Mouse (Mus musculus): ENCODE data around the gene Cdk20. TPM values are rescaled to one million over a fixed set of nuclear protein-coding genes. Genes with fewer than 3 reads are reported as not detected.

The Cdk20 gene
- polyA plus RNA-seq, 1 experiment from 2014 or later: 11.5 TPM

- Histone ChIP-seq H3K4me2 (ENCODE audit: low read depth, low read length) (no peak overlapping the region), H3K27me3 (replicated peaks; ENCODE audit: control insufficient read depth, insufficient read depth, low read length) (no peaks in the 10 kb centered on the region), H3K4me3 (ENCODE audit: low read length) (no peak overlapping the region), H3K27ac (ENCODE audit: low read length) (peak overlapping the region; percentile 60; the same call in 1 of the 2 replicates), H3K4me1 (ENCODE audit: control insufficient read depth, insufficient read depth, low read length) (no peaks in the 10 kb centered on the region; the same call in 1 of the 2 replicates), H3K9ac (ENCODE audit: low read depth, low read length) (no peak overlapping the region), H3K36me3 (ENCODE audit: control insufficient read depth, insufficient read depth, low read length) (no peaks in the 10 kb centered on the region), H3K9me3 (ENCODE audit: control insufficient read depth, low read length) (no peaks in the 10 kb centered on the region)
- WGBS: 23% methylated on average over 5 of the region's 5 CpGs
- peak; percentile 86 for ATAC-seq
Observed at GRCm38 (mm10) chr13:64416955-64417601, 15.0 kb upstream of the Cdk20 start.

GRCm38 (mm10) chr13:64420847-64421246, 11.3 kb upstream of the Cdk20 start:
- Histone ChIP-seq H3K4me2 (ENCODE audit: low read depth, low read length) (no peak overlapping the region), H3K27ac (ENCODE audit: low read length) (no peak overlapping the region), H3K4me3 (ENCODE audit: low read length) (no peak overlapping the region), H3K9ac (ENCODE audit: low read depth, low read length) (no peak overlapping the region), H3K4me1 (ENCODE audit: control insufficient read depth, insufficient read depth, low read length) (no peaks in the 10 kb centered on the region; the same call in 1 of the 2 replicates), H3K9me3 (ENCODE audit: control insufficient read depth, low read length) (no peaks in the 10 kb centered on the region), H3K27me3 (replicated peaks; ENCODE audit: control insufficient read depth, insufficient read depth, low read length) (no peaks in the 10 kb centered on the region), H3K36me3 (ENCODE audit: control insufficient read depth, insufficient read depth, low read length) (no peaks in the 10 kb centered on the region)
- ATAC-seq: no peak
- 50% methylated on average over 1 of the region's 1 CpGs for WGBS

GRCm38 (mm10) chr13:64421386-64421785, 10.7 kb upstream of the Cdk20 start:
- Histone ChIP-seq H3K9me3 (ENCODE audit: control insufficient read depth, low read length) (no peaks in the 10 kb centered on the region), H3K36me3 (ENCODE audit: control insufficient read depth, insufficient read depth, low read length) (no peaks in the 10 kb centered on the region), H3K4me3 (ENCODE audit: low read length) (no peak overlapping the region), H3K9ac (ENCODE audit: low read depth, low read length) (no peak overlapping the region), H3K4me2 (ENCODE audit: low read depth, low read length) (no peak overlapping the region), H3K4me1 (ENCODE audit: control insufficient read depth, insufficient read depth, low read length) (no peaks in the 10 kb centered on the region; the same call in 1 of the 2 replicates), H3K27ac (ENCODE audit: low read length) (no peak overlapping the region), H3K27me3 (replicated peaks; ENCODE audit: control insufficient read depth, insufficient read depth, low read length) (no peaks in the 10 kb centered on the region)
- ATAC-seq: no peak
- WGBS: 31% methylated on average over 3 of the region's 3 CpGs

GRCm38 (mm10) chr13:64421952-64422606, 10.0 kb upstream of the Cdk20 start:
- H3K27ac ChIP-seq (ENCODE audit: low read length): no peak overlapping the region
- no peak overlapping the region for H3K4me2 ChIP-seq (ENCODE audit: low read depth, low read length)
- no peaks in the 10 kb centered on the region for H3K9me3 ChIP-seq (ENCODE audit: control insufficient read depth, low read length)
- H3K4me1 ChIP-seq (ENCODE audit: control insufficient read depth, insufficient read depth, low read length): no peaks in the 10 kb centered on the region; the same call in 1 of the 2 replicates
- H3K4me3 ChIP-seq (ENCODE audit: low read length): no peak overlapping the region
- 81% methylated on average over 7 of the region's 7 CpGs for WGBS
- no peaks in the 10 kb centered on the region for H3K36me3 ChIP-seq (ENCODE audit: control insufficient read depth, insufficient read depth, low read length)
- no peak overlapping the region for H3K9ac ChIP-seq (ENCODE audit: low read depth, low read length)
- no peak for ATAC-seq
- no peaks in the 10 kb centered on the region for H3K27me3 ChIP-seq (replicated peaks; ENCODE audit: control insufficient read depth, insufficient read depth, low read length)

GRCm38 (mm10) chr13:64422607-64422957, 9.5 kb upstream of the Cdk20 start:
- H3K9ac ChIP-seq (ENCODE audit: low read depth, low read length): no peak overlapping the region
- no peak overlapping the region for H3K27ac ChIP-seq (ENCODE audit: low read length)
- no peak for ATAC-seq
- no peaks in the 10 kb centered on the region for H3K36me3 ChIP-seq (ENCODE audit: control insufficient read depth, insufficient read depth, low read length)
- no peak overlapping the region for H3K4me2 ChIP-seq (ENCODE audit: low read depth, low read length)
- no peaks in the 10 kb centered on the region for H3K27me3 ChIP-seq (replicated peaks; ENCODE audit: control insufficient read depth, insufficient read depth, low read length)
- 88% methylated on average over 6 of the region's 6 CpGs for WGBS
- no peaks in the 10 kb centered on the region for H3K9me3 ChIP-seq (ENCODE audit: control insufficient read depth, low read length)
- H3K4me1 ChIP-seq (ENCODE audit: control insufficient read depth, insufficient read depth, low read length): no peaks in the 10 kb centered on the region; the same call in 1 of the 2 replicates
- H3K4me3 ChIP-seq (ENCODE audit: low read length): no peak overlapping the region

GRCm38 (mm10) chr13:64424347-64424746, 7.8 kb upstream of the Cdk20 start:
- H3K27ac ChIP-seq (ENCODE audit: low read length): no peak overlapping the region
- no peaks in the 10 kb centered on the region; the same call in 1 of the 2 replicates for H3K4me1 ChIP-seq (ENCODE audit: control insufficient read depth, insufficient read depth, low read length)
- no peak overlapping the region for H3K9ac ChIP-seq (ENCODE audit: low read depth, low read length)
- ATAC-seq: no peak
- 63% methylated on average over 3 of the region's 3 CpGs for WGBS
- H3K4me2 ChIP-seq (ENCODE audit: low read depth, low read length): no peak overlapping the region
- no peaks in the 10 kb centered on the region for H3K36me3 ChIP-seq (ENCODE audit: control insufficient read depth, insufficient read depth, low read length)
- H3K4me3 ChIP-seq (ENCODE audit: low read length): no peak overlapping the region
- H3K27me3 ChIP-seq (replicated peaks; ENCODE audit: control insufficient read depth, insufficient read depth, low read length): no peaks in the 10 kb centered on the region
- no peaks in the 10 kb centered on the region for H3K9me3 ChIP-seq (ENCODE audit: control insufficient read depth, low read length)

- 0 out of 2 replicates have a peak, but pooled peaks have one; percentile 15 for ATAC-seq
- H3K4me2 ChIP-seq (ENCODE audit: low read depth, low read length): no peak overlapping the region
- no peaks in the 10 kb centered on the region for H3K27me3 ChIP-seq (replicated peaks; ENCODE audit: control insufficient read depth, insufficient read depth, low read length)
- H3K4me1 ChIP-seq (ENCODE audit: control insufficient read depth, insufficient read depth, low read length): no peaks in the 10 kb centered on the region; the same call in 1 of the 2 replicates
- H3K27ac ChIP-seq (ENCODE audit: low read length): no peak overlapping the region
- 30% methylated on average over 1 of the region's 1 CpGs for WGBS
- no peaks in the 10 kb centered on the region for H3K36me3 ChIP-seq (ENCODE audit: control insufficient read depth, insufficient read depth, low read length)
- H3K9ac ChIP-seq (ENCODE audit: low read depth, low read length): no peak overlapping the region
- no peak overlapping the region for H3K4me3 ChIP-seq (ENCODE audit: low read length)
- H3K9me3 ChIP-seq (ENCODE audit: control insufficient read depth, low read length): no peaks in the 10 kb centered on the region
Observed at GRCm38 (mm10) chr13:64425280-64425679, 6.8 kb upstream of the Cdk20 start.

GRCm38 (mm10) chr13:64429328-64429727, 2.8 kb upstream of the Cdk20 start:
- Histone ChIP-seq H3K4me1 (ENCODE audit: control insufficient read depth, insufficient read depth, low read length) (peaks cover 5% of the 10 kb centered on the region), H3K9me3 (ENCODE audit: control insufficient read depth, low read length) (no peaks in the 10 kb centered on the region), H3K36me3 (ENCODE audit: control insufficient read depth, insufficient read depth, low read length) (no peaks in the 10 kb centered on the region), H3K27ac (ENCODE audit: low read length) (no peak overlapping the region), H3K4me2 (ENCODE audit: low read depth, low read length) (no peak overlapping the region), H3K4me3 (ENCODE audit: low read length) (no peak overlapping the region), H3K27me3 (replicated peaks; ENCODE audit: control insufficient read depth, insufficient read depth, low read length) (no peaks in the 10 kb centered on the region), H3K9ac (ENCODE audit: low read depth, low read length) (no peak overlapping the region)
- no peak for ATAC-seq
- 14% methylated on average over 1 of the region's 1 CpGs for WGBS

- Histone ChIP-seq H3K27ac (ENCODE audit: low read length) (no peak overlapping the region), H3K4me2 (ENCODE audit: low read depth, low read length) (no peak overlapping the region), H3K36me3 (ENCODE audit: control insufficient read depth, insufficient read depth, low read length) (no peaks in the 10 kb centered on the region), H3K27me3 (replicated peaks; ENCODE audit: control insufficient read depth, insufficient read depth, low read length) (no peaks in the 10 kb centered on the region), H3K9ac (ENCODE audit: low read depth, low read length) (no peak overlapping the region), H3K9me3 (ENCODE audit: control insufficient read depth, low read length) (no peaks in the 10 kb centered on the region), H3K4me1 (ENCODE audit: control insufficient read depth, insufficient read depth, low read length) (peaks cover 9% of the 10 kb centered on the region), H3K4me3 (ENCODE audit: low read length) (no peak overlapping the region)
- 40% methylated on average over 7 of the region's 7 CpGs for WGBS
- peak; percentile 66 for ATAC-seq
Observed at GRCm38 (mm10) chr13:64437801-64438200, 5.7 kb downstream of the Cdk20 start.

Data from intestine, embryonic 16.5 days (tissue).